Mouse (Mus musculus): ENCODE results near the gene Cxcl5. TPM values are rescaled to one million over a fixed set of nuclear protein-coding genes. Genes with fewer than 3 reads are reported as not detected.

Cxcl5 gene
- polyA plus RNA-seq, 1 experiment from 2014 or later = 0.21 TPM

- no peaks in the 10 kb centered on the region for H3K9me3 ChIP-seq
- no peaks in the 10 kb centered on the region for H3K36me3 ChIP-seq
- DNase-seq (ENCODE audit: low spot score) = no peak
These were observed 6.9 kb downstream of the Cxcl5 start for GRCm38 (mm10) chr5:90765821-90766606.

GRCm38 (mm10) chr5:90768218-90768617 lies 9.1 kb downstream of the Cxcl5 start, which contains the start of gene Ppbp:
TSS of gene Ppbp (plus strand) at chr5:90768518.
- Histone ChIP-seq H3K27me3 (ENCODE audit: insufficient read depth, poor library complexity, severe bottlenecking) (no peaks in the 10 kb centered on the region; the same call in 1 of the 2 replicates), H3K9me3 (no peaks in the 10 kb centered on the region), H3K4me3 (no peak within 1 kb of the TSS), H3K36me3 (no peaks in the 10 kb centered on the region), H3K27ac (no peak within 1 kb of the TSS), H3K4me1 (no peaks in the 10 kb centered on the region)
- no peak for DNase-seq (ENCODE audit: low spot score)
- 60% methylated on average over 3 of the region's 3 CpGs for WGBS

More at GRCm38 (mm10) chr5:90765821-90766606, 6.9 kb downstream of the Cxcl5 start:
- no peak overlapping the region for H3K4me3 ChIP-seq
- 57% methylated on average over 8 of the region's 8 CpGs for WGBS
- H3K4me1 ChIP-seq = no peaks in the 10 kb centered on the region
- peaks cover 8% of the 10 kb centered on the region; the same call in 1 of the 2 replicates for H3K27me3 ChIP-seq (ENCODE audit: insufficient read depth, poor library complexity, severe bottlenecking)
- no peak overlapping the region for H3K27ac ChIP-seq

- 78% methylated on average over 3 of the region's 3 CpGs for WGBS
- no peaks in the 10 kb centered on the region for H3K4me1 ChIP-seq
- no peak overlapping the region for H3K27ac ChIP-seq
- H3K4me3 ChIP-seq = no peak overlapping the region
- H3K36me3 ChIP-seq = no peaks in the 10 kb centered on the region
- no peaks in the 10 kb centered on the region; the same call in 1 of the 2 replicates for H3K27me3 ChIP-seq (ENCODE audit: insufficient read depth, poor library complexity, severe bottlenecking)
- H3K9me3 ChIP-seq = no peaks in the 10 kb centered on the region
- DNase-seq (ENCODE audit: low spot score) = no peak
These were observed 12.2 kb downstream of the Cxcl5 start for GRCm38 (mm10) chr5:90771369-90771768.

GRCm38 (mm10) chr5:90771880-90772653 lies 12.9 kb downstream of the Cxcl5 start, which contains the start of gene Pf4:
TSS of gene Pf4 (plus strand) at chr5:90772435.
- Histone ChIP-seq H3K4me1 (no peaks in the 10 kb centered on the region), H3K9me3 (no peaks in the 10 kb centered on the region), H3K27ac (no peak within 1 kb of the TSS), H3K4me3 (no peak within 1 kb of the TSS), H3K27me3 (ENCODE audit: insufficient read depth, poor library complexity, severe bottlenecking) (no peaks in the 10 kb centered on the region; the same call in 1 of the 2 replicates), H3K36me3 (no peaks in the 10 kb centered on the region)
- DNase-seq (ENCODE audit: low spot score) = no peak
- WGBS = 59% methylated on average over 16 of the region's 16 CpGs

- no peaks in the 10 kb centered on the region for H3K27me3 ChIP-seq (ENCODE audit: insufficient read depth, poor library complexity, severe bottlenecking)
- WGBS = 68% methylated on average over 5 of the region's 5 CpGs
- no peaks in the 10 kb centered on the region for H3K4me1 ChIP-seq
- H3K9me3 ChIP-seq = no peaks in the 10 kb centered on the region
- no peak for DNase-seq (ENCODE audit: low spot score)
- H3K4me3 ChIP-seq = no peak overlapping the region
- no peak overlapping the region for H3K27ac ChIP-seq
- H3K36me3 ChIP-seq = no peaks in the 10 kb centered on the region
These were observed 16.4 kb downstream of the Cxcl5 start for GRCm38 (mm10) chr5:90775562-90775961.

GRCm38 (mm10) chr5:90777621-90778020 lies 18.5 kb downstream of the Cxcl5 start:
- H3K27me3 ChIP-seq (ENCODE audit: insufficient read depth, poor library complexity, severe bottlenecking) = no peaks in the 10 kb centered on the region
- H3K4me3 ChIP-seq = no peak overlapping the region
- DNase-seq (ENCODE audit: low spot score) = no peak
- H3K4me1 ChIP-seq = no peaks in the 10 kb centered on the region
- H3K27ac ChIP-seq = no peak overlapping the region
- 86% methylated on average over 10 of the region's 10 CpGs for WGBS
- H3K9me3 ChIP-seq = no peaks in the 10 kb centered on the region
- no peaks in the 10 kb centered on the region for H3K36me3 ChIP-seq

GRCm38 (mm10) chr5:90778856-90779255 lies 19.7 kb downstream of the Cxcl5 start:
- Histone ChIP-seq H3K36me3 (no peaks in the 10 kb centered on the region), H3K27ac (no peak overlapping the region), H3K9me3 (no peaks in the 10 kb centered on the region), H3K4me1 (no peaks in the 10 kb centered on the region), H3K27me3 (ENCODE audit: insufficient read depth, poor library complexity, severe bottlenecking) (no peaks in the 10 kb centered on the region), H3K4me3 (no peak overlapping the region)
- no peak for DNase-seq (ENCODE audit: low spot score)
- 77% methylated on average over 6 of the region's 6 CpGs for WGBS

GRCm38 (mm10) chr5:90783697-90784096 lies 24.5 kb downstream of the Cxcl5 start:
- Histone ChIP-seq H3K27me3 (ENCODE audit: insufficient read depth, poor library complexity, severe bottlenecking) (no peaks in the 10 kb centered on the region), H3K9me3 (no peaks in the 10 kb centered on the region), H3K27ac (no peak overlapping the region), H3K4me1 (peaks cover 6% of the 10 kb centered on the region; the same call in 1 of the 2 replicates), H3K36me3 (no peaks in the 10 kb centered on the region), H3K4me3 (no peak overlapping the region)
- no peak for DNase-seq (ENCODE audit: low spot score)
- WGBS = 82% methylated on average over 3 of the region's 3 CpGs

GRCm38 (mm10) chr5:90785659-90786588 lies 26.8 kb downstream of the Cxcl5 start, which contains the start of gene Cxcl3:
TSS of gene Cxcl3 (plus strand) at chr5:90786103.
- no peak for DNase-seq (ENCODE audit: low spot score)
- Histone ChIP-seq H3K4me3 (peak within 1 kb of the TSS; percentile 60), H3K36me3 (no peaks in the 10 kb centered on the region), H3K4me1 (peaks cover 6% of the 10 kb centered on the region; the same call in 1 of the 2 replicates), H3K27me3 (ENCODE audit: insufficient read depth, poor library complexity, severe bottlenecking) (no peaks in the 10 kb centered on the region), H3K27ac (no peak within 1 kb of the TSS), H3K9me3 (no peaks in the 10 kb centered on the region)
- WGBS = 17% methylated on average over 26 of the region's 26 CpGs

GRCm38 (mm10) chr5:90788114-90788513 lies 29.0 kb downstream of the Cxcl5 start:
- 72% methylated on average over 4 of the region's 4 CpGs for WGBS
- no peak overlapping the region for H3K27ac ChIP-seq
- no peaks in the 10 kb centered on the region for H3K9me3 ChIP-seq
- H3K4me3 ChIP-seq = no peak overlapping the region
- peaks cover 6% of the 10 kb centered on the region; the same call in 1 of the 2 replicates for H3K4me1 ChIP-seq
- no peak for DNase-seq (ENCODE audit: low spot score)
- no peaks in the 10 kb centered on the region for H3K36me3 ChIP-seq
- no peaks in the 10 kb centered on the region for H3K27me3 ChIP-seq (ENCODE audit: insufficient read depth, poor library complexity, severe bottlenecking)

GRCm38 (mm10) chr5:90789306-90790073 lies 30.3 kb downstream of the Cxcl5 start:
- Histone ChIP-seq H3K27me3 (ENCODE audit: insufficient read depth, poor library complexity, severe bottlenecking) (no peaks in the 10 kb centered on the region), H3K27ac (no peak overlapping the region), H3K4me3 (no peak overlapping the region), H3K4me1 (peaks cover 6% of the 10 kb centered on the region; the same call in 1 of the 2 replicates), H3K36me3 (no peaks in the 10 kb centered on the region), H3K9me3 (no peaks in the 10 kb centered on the region)
- 73% methylated on average over 11 of the region's 11 CpGs for WGBS
- no peak for DNase-seq (ENCODE audit: low spot score)
